Mouse (Mus musculus): ENCODE data around the gene Tgif2lx2. TPM values are rescaled to one million over a fixed set of nuclear protein-coding genes. Genes with fewer than 3 reads are reported as not detected.
"Not testable (repeated sequence)": the region's sequence is repeated elsewhere in the genome, so short reads cannot be mapped to it uniquely, and the experiment has no call there.

Gene Tgif2lx2
- not detected in 2 replicates for polyA plus RNA-seq (2014; fragmentation: Nextera tagmentation; extraction: Ambion mirVana)

DNA sequence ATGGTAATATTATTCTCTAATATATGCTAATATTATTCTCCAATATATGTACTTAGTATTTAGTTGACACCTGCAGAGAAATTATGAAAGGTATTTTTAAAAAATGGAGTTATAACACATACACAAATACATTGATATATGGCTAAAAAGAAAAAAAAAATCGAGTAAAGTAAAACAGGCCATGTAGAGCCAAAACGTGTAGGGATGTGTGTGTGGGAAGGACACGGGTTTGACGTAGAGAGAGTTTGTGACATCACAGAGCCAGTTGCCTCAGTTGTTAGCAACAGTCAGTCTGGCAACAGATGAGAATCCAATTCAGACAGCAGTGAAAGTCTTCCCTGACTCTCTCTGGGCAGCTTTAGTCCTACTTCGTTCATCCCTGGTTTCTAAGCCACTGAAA is at the start of gene Tgif2lx2:
Gene Tgif2lx2, plus strand, starts transcription at position 301 of the 400 bp plus-strand sequence.
- H3K27me3 ChIP-seq (ENCODE audit: control insufficient read depth, insufficient read depth, low read length); H3K4me2 ChIP-seq (ENCODE audit: low read length); H3K27ac ChIP-seq (replicated peaks; ENCODE audit: low read depth, low read length); H3K9ac ChIP-seq (replicated peaks; ENCODE audit: low read length); H3K4me1 ChIP-seq (ENCODE audit: control insufficient read depth, insufficient read depth, low read length); ATAC-seq (ENCODE audit: low FRiP score, low TSS enrichment); H3K4me3 ChIP-seq (replicated peaks; ENCODE audit: low read depth, low read length); H3K36me3 ChIP-seq (ENCODE audit: control insufficient read depth, insufficient read depth, low read length); H3K9me3 ChIP-seq (ENCODE audit: control insufficient read depth, low read length); DNase-seq: not testable (repeated sequence)
- WGBS = no CpG with 5 or more reads among the region's 5 CpGs

Other genes starting within 250 kb of the Tgif2lx2 start
- not detected in 2 replicates for gene Tgif2lx1, start 53.5 kb downstream of the Tgif2lx2 start, polyA plus RNA-seq (2014; fragmentation: Nextera tagmentation; extraction: Ambion mirVana)

Data from midbrain, embryonic 14.5 days (tissue).